Mouse (Mus musculus): ENCODE data around the gene Zc3h12c.

DNA sequence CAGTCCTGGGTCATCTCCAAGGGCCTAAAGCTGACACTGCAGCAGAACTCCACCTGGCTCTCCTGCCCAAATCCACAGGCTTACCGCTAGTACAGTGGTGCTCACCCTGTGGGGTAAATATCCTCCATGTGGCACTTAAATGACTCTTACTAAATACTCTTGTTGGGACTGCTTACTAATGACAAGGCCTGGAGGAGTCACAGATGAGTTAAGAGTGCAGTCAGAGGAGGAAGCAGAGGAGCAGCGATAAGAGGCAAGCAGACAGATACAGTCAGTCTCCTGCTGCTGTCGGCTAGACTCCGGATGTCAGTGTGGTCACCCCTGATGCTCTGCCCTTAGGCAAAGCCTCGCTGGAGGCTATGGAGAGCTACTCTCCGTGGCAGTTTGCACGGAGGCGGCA is 75.3 kb downstream of the Zc3h12c start:
- TF ChIP-seq CTCF (IDR thresholded peaks at IDR 0.05; ENCODE audit: control insufficient read depth, insufficient read depth, low read length) (no peak), POLR2A (IDR thresholded peaks at IDR 0.05; ENCODE audit: borderline replicate concordance, control insufficient read depth, low read depth, low read length) (no peak)
